27 mouse cellular contexts compared by ENCODE assay signal in the genomic region with DNA sequence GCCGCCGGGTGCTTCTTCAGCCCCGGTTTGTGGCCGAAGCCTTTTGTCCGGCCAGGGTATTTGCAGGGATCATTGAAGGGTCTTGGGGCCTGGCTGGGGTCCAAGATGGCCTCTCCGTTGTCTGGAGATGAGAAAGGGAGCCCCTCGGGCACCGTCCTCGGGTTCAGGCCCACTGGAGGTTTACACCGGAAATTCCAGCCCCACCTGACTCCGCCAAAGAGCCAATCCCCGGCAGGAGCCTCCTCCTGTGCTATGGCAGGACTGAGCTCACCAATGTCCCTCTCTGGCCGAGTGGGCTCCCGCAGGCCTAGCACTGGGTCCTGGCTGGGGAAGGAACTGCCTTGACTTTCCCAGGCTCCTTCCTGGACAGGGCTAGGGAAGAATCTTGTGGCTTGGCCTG. TPM values are rescaled to one million over a fixed set of nuclear protein-coding genes. Genes with fewer than 3 reads are reported as not detected.
DNase-seq lines count a peak whose midpoint lies in the region; ATAC-seq and TF ChIP-seq lines count a peak whose summit lies in the region.
"Had no signal": no experiment of that assay in that cellular context is flagged by ENCODE, and none has a peak within 500 bp of the region (broad histone marks: within the 10 kb centered on the region; RNA-seq: fewer than 3 reads in every experiment).

No protein-coding gene starts in this region.

- no peaks in the 10 kb centered on the region; the same call in 1 of the 2 replicates for H3K4me1 ChIP-seq in intestine, postnatal 0 days (replicated peaks; ENCODE audit: control insufficient read depth, insufficient read depth, low read length)
- H3K4me1 ChIP-seq in intestine, embryonic 16.5 days (ENCODE audit: control insufficient read depth, insufficient read depth, low read length): peaks cover 5% of the 10 kb centered on the region; the same call in 1 of the 2 replicates
- peaks cover 0 to 6% of the 10 kb centered on the region in 2 experiments; a peak in 3 of 4 replicates for H3K4me1 ChIP-seq in ES-E14 (ENCODE audit: control insufficient read depth in 2 of 2, insufficient read depth in 2 of 2, low read length in 2 of 2, poor library complexity in 1 of 2)
- H3K4me1 ChIP-seq in embryonic facial prominence, embryonic 15.5 days: no peaks in the 10 kb centered on the region
- H3K4me1 ChIP-seq in liver, embryonic 11.5 days (replicated peaks; ENCODE audit: control insufficient read depth, insufficient read depth, low read length): peaks cover 10% of the 10 kb centered on the region
- H3K4me1 ChIP-seq: forebrain, embryonic 10.5 days; hindbrain, embryonic 13.5 days; limb, embryonic 12.5 days; midbrain, embryonic 12.5 days; neural tube, embryonic 12.5 days had no signal

- H3K4me3 ChIP-seq in intestine, postnatal 0 days (ENCODE audit: low read depth, low read length): no peak overlapping the region
- no peak overlapping the region for H3K4me3 ChIP-seq in intestine, embryonic 16.5 days (ENCODE audit: low read length)
- H3K4me3 ChIP-seq in ES-E14 (ENCODE audit: insufficient read depth in 1 of 2, low read depth in 1 of 2, low read length in 2 of 2, poor library complexity in 1 of 2, severe bottlenecking in 1 of 2): peak overlapping the region; percentile 69 to 72
- no peak overlapping the region for H3K4me3 ChIP-seq in embryonic facial prominence, embryonic 15.5 days (replicated peaks)
- H3K4me3 ChIP-seq in liver, embryonic 11.5 days (ENCODE audit: low read depth, low read length): no peak overlapping the region
- H3K4me3 ChIP-seq: forebrain, embryonic 10.5 days; hindbrain, embryonic 13.5 days; limb, embryonic 12.5 days; midbrain, embryonic 12.5 days; myocyte; neural tube, embryonic 12.5 days had no signal

- no peaks in the 10 kb centered on the region for H3K9me3 ChIP-seq in intestine, postnatal 0 days (ENCODE audit: control insufficient read depth)
- no peaks in the 10 kb centered on the region for H3K9me3 ChIP-seq in intestine, embryonic 16.5 days (ENCODE audit: control insufficient read depth, low read length)
- H3K9me3 ChIP-seq in ES-E14 (ENCODE audit: control insufficient read depth, insufficient read depth, low read depth, low read length): no peaks in the 10 kb centered on the region
- no peaks in the 10 kb centered on the region for H3K9me3 ChIP-seq in embryonic facial prominence, embryonic 15.5 days (replicated peaks)
- no peaks in the 10 kb centered on the region for H3K9me3 ChIP-seq in liver, embryonic 11.5 days (ENCODE audit: control insufficient read depth, low read length)
- H3K9me3 ChIP-seq: forebrain, embryonic 10.5 days; hindbrain, embryonic 13.5 days; limb, embryonic 12.5 days; megakaryocyte, embryonic 14.5 days; midbrain, embryonic 12.5 days; neural tube, embryonic 12.5 days had no signal

- no peak for DNase-seq in ES-E14 (ENCODE audit: low read depth, low spot score)
- no peak for DNase-seq in right cerebral cortex, postnatal 14 days
- DNase-seq in liver, embryonic 11.5 days (ENCODE audit: low spot score): no peak
- no peak for DNase-seq in cerebellum, adult 8-10 months
- DNase-seq: adrenal gland, adult 8-10 months; B cell, adult 2 months; cerebellum, adult 2 months; heart, postnatal 36 days; kidney, adult 18-20 months; kidney, postnatal 14 days; layer of hippocampus, adult 9-11 months; lung, postnatal 4 days; right cerebral cortex, adult 18-20 months; right cerebral cortex, postnatal 4 days had no signal

- no peak for TF ChIP-seq CTCF in intestine, postnatal 0 days (IDR thresholded peaks at IDR 0.05; ENCODE audit: low read depth)

- WGBS in intestine, postnatal 0 days: 90% methylated on average over 14 of the region's 14 CpGs
- 92% methylated on average over 14 of the region's 14 CpGs for WGBS in intestine, embryonic 16.5 days
- 92% methylated on average over 14 of the region's 14 CpGs for WGBS in embryonic facial prominence, embryonic 15.5 days
- 94% methylated on average over 14 of the region's 14 CpGs for WGBS in liver, embryonic 11.5 days

- in situ Hi-C loops in ES-E14 (cut with MboI; ENCODE audit: low sequenced_read_pairs in 2 of 2, unreplicated experiment in 2 of 2): no loop called here

- H3K27ac ChIP-seq in intestine, postnatal 0 days (ENCODE audit: low read depth, low read length): no peak overlapping the region
- no peak overlapping the region for H3K27ac ChIP-seq in intestine, embryonic 16.5 days (ENCODE audit: low read length)
- H3K27ac ChIP-seq in ES-E14 (ENCODE audit: insufficient read depth, low read depth, low read length, poor library complexity, severe bottlenecking): no peak overlapping the region
- H3K27ac ChIP-seq in embryonic facial prominence, embryonic 15.5 days (replicated peaks): no peak overlapping the region
- no peak overlapping the region for H3K27ac ChIP-seq in liver, embryonic 11.5 days (ENCODE audit: low read depth, low read length)
- H3K27ac ChIP-seq: forebrain, embryonic 10.5 days; hindbrain, embryonic 13.5 days; limb, embryonic 12.5 days; midbrain, embryonic 12.5 days; neural tube, embryonic 12.5 days; stomach, postnatal 0 days had no signal

- peaks cover 55% of the 10 kb centered on the region for H3K36me3 ChIP-seq in intestine, postnatal 0 days (ENCODE audit: control insufficient read depth, insufficient read depth)
- H3K36me3 ChIP-seq in intestine, embryonic 16.5 days (ENCODE audit: control insufficient read depth, insufficient read depth, low read length): peaks cover 25% of the 10 kb centered on the region
- H3K36me3 ChIP-seq in ES-E14 (ENCODE audit: control insufficient read depth, insufficient read depth, low read length, poor library complexity, severe bottlenecking): peaks cover 9% of the 10 kb centered on the region
- peaks cover 70% of the 10 kb centered on the region for H3K36me3 ChIP-seq in embryonic facial prominence, embryonic 15.5 days
- peaks cover 28% of the 10 kb centered on the region for H3K36me3 ChIP-seq in liver, embryonic 11.5 days (ENCODE audit: control insufficient read depth, insufficient read depth, low read length)

- ATAC-seq in intestine, postnatal 0 days: 0 out of 2 replicates have a peak, but pooled peaks have one; percentile 17
- ATAC-seq in intestine, embryonic 16.5 days: no peak
- 0 out of 2 replicates have a peak, but pooled peaks have one; percentile 7 for ATAC-seq in embryonic facial prominence, embryonic 15.5 days (ENCODE audit: insufficient number of reproducible peaks, low FRiP score, low TSS enrichment, low read depth)
- ATAC-seq in liver, embryonic 11.5 days (replicated peaks; ENCODE audit: low FRiP score): no peak
- ATAC-seq: forebrain, embryonic 16.5 days had no signal

- no peaks in the 10 kb centered on the region for H3K27me3 ChIP-seq in intestine, postnatal 0 days (replicated peaks; ENCODE audit: control insufficient read depth, insufficient read depth, low read length)
- H3K27me3 ChIP-seq in intestine, embryonic 16.5 days (replicated peaks; ENCODE audit: control insufficient read depth, insufficient read depth, low read length): no peaks in the 10 kb centered on the region
- no peaks in the 10 kb centered on the region for H3K27me3 ChIP-seq in embryonic facial prominence, embryonic 15.5 days
- no peaks in the 10 kb centered on the region for H3K27me3 ChIP-seq in liver, embryonic 11.5 days (replicated peaks; ENCODE audit: control insufficient read depth, insufficient read depth, low read length)
- H3K27me3 ChIP-seq: hindbrain, embryonic 13.5 days; limb, embryonic 12.5 days; megakaryocyte, embryonic 14.5 days; midbrain, embryonic 12.5 days; neural tube, embryonic 12.5 days had no signal

- H3K4me2 ChIP-seq in intestine, postnatal 0 days (replicated peaks; ENCODE audit: low read depth): no peak overlapping the region
- H3K4me2 ChIP-seq in intestine, embryonic 16.5 days (ENCODE audit: low read depth, low read length): no peak overlapping the region
- H3K4me2 ChIP-seq in embryonic facial prominence, embryonic 15.5 days (replicated peaks): no peak overlapping the region
- no peak overlapping the region for H3K4me2 ChIP-seq in liver, embryonic 11.5 days
- H3K4me2 ChIP-seq: heart, embryonic 11.5 days; hindbrain, embryonic 13.5 days; limb, embryonic 12.5 days; midbrain, embryonic 12.5 days; neural tube, embryonic 12.5 days had no signal

- H3K9ac ChIP-seq in intestine, postnatal 0 days (ENCODE audit: low read depth, low read length): no peak overlapping the region
- H3K9ac ChIP-seq in intestine, embryonic 16.5 days (ENCODE audit: low read depth, low read length): no peak overlapping the region
- H3K9ac ChIP-seq in ES-E14 (ENCODE audit: insufficient read depth, low read depth, low read length, poor library complexity, severe bottlenecking): peak overlapping the region; percentile 69
- H3K9ac ChIP-seq in embryonic facial prominence, embryonic 15.5 days: no peak overlapping the region
- no peak overlapping the region for H3K9ac ChIP-seq in liver, embryonic 11.5 days (ENCODE audit: low read depth, low read length)
- H3K9ac ChIP-seq: hindbrain, embryonic 13.5 days; limb, embryonic 12.5 days; midbrain, embryonic 12.5 days; neural tube, embryonic 12.5 days had no signal

TF ChIP-seq in ES-E14, 5 proteins besides CTCF, POLR2A, EP300 and RAD21:
- TF ChIP-seq MAFK (IDR thresholded peaks at IDR 0.05; ENCODE audit: insufficient read depth, low read depth, low read length): no peak
- no peak for TF ChIP-seq ZC3H11A (IDR thresholded peaks at IDR 0.05; ENCODE audit: borderline replicate concordance, low read depth, low read length)
- TF ChIP-seq CHD2 (IDR thresholded peaks at IDR 0.05; ENCODE audit: low read depth, low read length): no peak
- no peak for TF ChIP-seq HCFC1 (IDR thresholded peaks at IDR 0.05; ENCODE audit: borderline replicate concordance, insufficient read depth, low read length)
- no peak for TF ChIP-seq ZNF384 (IDR thresholded peaks at IDR 0.05; ENCODE audit: low read depth, low read length)

RNA-seq across cellular contexts. Expression of gene Zfp777, which starts 15.7 kb away (rescaled TPM):
- 3.1 and 3.8 TPM in 2 replicates for polyA plus RNA-seq in intestine, postnatal 0 days (2015; fragmentation: Nextera tagmentation; extraction: Ambion mirVana)
- 4.3 and 4.6 TPM in 2 replicates for polyA plus RNA-seq in intestine, embryonic 16.5 days (2015; fragmentation: Nextera tagmentation; extraction: Ambion mirVana)
- 13.9 and 18.2 TPM in 2 replicates for total RNA-seq in ES-E14 (2012; rRNA removed)
- polyA plus RNA-seq in embryonic facial prominence, embryonic 15.5 days (2015; fragmentation: Nextera tagmentation; extraction: Ambion mirVana): 7.3 and 8.3 TPM in 2 replicates
- 7.4 and 8.6 TPM in 2 replicates for polyA plus RNA-seq in liver, embryonic 11.5 days (2014; fragmentation: Nextera tagmentation; extraction: Ambion mirVana)

RNA-seq across cellular contexts. Expression of gene Zfp746, which starts 21.9 kb away (rescaled TPM):
- 7.7 and 9.1 TPM in 2 replicates for polyA plus RNA-seq in intestine, postnatal 0 days (2015; fragmentation: Nextera tagmentation; extraction: Ambion mirVana)
- polyA plus RNA-seq in intestine, embryonic 16.5 days (2015; fragmentation: Nextera tagmentation; extraction: Ambion mirVana): 3.8 and 5.9 TPM in 2 replicates
- 14.1 and 14.8 TPM in 2 replicates for total RNA-seq in ES-E14 (2012; rRNA removed)
- 22.3 and 22.6 TPM in 2 replicates for polyA plus RNA-seq in embryonic facial prominence, embryonic 15.5 days (2015; fragmentation: Nextera tagmentation; extraction: Ambion mirVana)
- polyA plus RNA-seq in liver, embryonic 11.5 days (2014; fragmentation: Nextera tagmentation; extraction: Ambion mirVana): 11.5 and 14.5 TPM in 2 replicates

Comparison
In these comparisons a context has a peak if more than half of its experiments do, and no peak if none do; other contexts are left out.
1. ATAC-seq: peak in intestine, postnatal 0 days (single experiment) and embryonic facial prominence, embryonic 15.5 days (single experiment); none in intestine, embryonic 16.5 days (single experiment) and liver, embryonic 11.5 days (single experiment).
2. H3K4me3 ChIP-seq: peak in ES-E14 (2 of 2); none in intestine, postnatal 0 days (single experiment), intestine, embryonic 16.5 days (single experiment), embryonic facial prominence, embryonic 15.5 days (single experiment) and liver, embryonic 11.5 days (single experiment).